Mouse (Mus musculus) T-helper 17 cell (primary cell): ENCODE results near the gene 1700061G19Rik.

ENCODE experiments used
- in situ Hi-C, 2 experiments: fragments of 300-600 bp; cut with MboI, MseI; formaldehyde crosslinking; loops; 1 replicate in 1 of 2; 2 replicates in 1 of 2; pipeline ENCODE4 v1.15.1; 2025; ENCODE audit warnings: high pct_unique_total_duplicates in 2 of 2

The 1700061G19Rik gene

GRCm38 (mm10) chr17:56874936-56875651 lies at the start of gene 1700061G19Rik:
TSS of gene 1700061G19Rik (plus strand) at chr17:56875477.
- in situ Hi-C loops: no loop called here

- in situ Hi-C loops: loop anchor here in 1 of 2 experiments (5.0 kb wide), 1 partner anchor 59 kb away; no protein-coding TSS in a partner anchor
Observed at GRCm38 (mm10) chr17:56826718-56827117, 48.6 kb upstream of the 1700061G19Rik start.

- in situ Hi-C loops: loop anchor here in 1 of 2 experiments (5.0 kb wide), 1 partner anchor 62 kb away; no protein-coding TSS in a partner anchor
Observed at GRCm38 (mm10) chr17:56829171-56829570, 46.1 kb upstream of the 1700061G19Rik start.

GRCm38 (mm10) chr17:56829795-56830194 lies 45.5 kb upstream of the 1700061G19Rik start:
- in situ Hi-C loops: loop anchor here in 1 of 2 experiments (5.0 kb wide), 1 partner anchor 62 kb away; no protein-coding TSS in a partner anchor

- in situ Hi-C loops: no loop called here
Observed at GRCm38 (mm10) chr17:56830411-56831110, 44.7 kb upstream of the 1700061G19Rik start, which contains the start of gene Rfx2. TSS of gene Rfx2 (minus strand) at chr17:56831013.

GRCm38 (mm10) chr17:56831111-56831816 lies 44.0 kb upstream of the 1700061G19Rik start:
- in situ Hi-C loops: no loop called here

GRCm38 (mm10) chr17:56832918-56833317 lies 42.4 kb upstream of the 1700061G19Rik start:
- in situ Hi-C loops: no loop called here

GRCm38 (mm10) chr17:56833381-56833780 lies 41.9 kb upstream of the 1700061G19Rik start:
- in situ Hi-C loops: no loop called here

- in situ Hi-C loops: no loop called here
Observed at GRCm38 (mm10) chr17:56836336-56836735, 38.9 kb upstream of the 1700061G19Rik start.

GRCm38 (mm10) chr17:56840524-56840923 lies 34.8 kb upstream of the 1700061G19Rik start:
- in situ Hi-C loops: no loop called here

GRCm38 (mm10) chr17:56842173-56842572 lies 33.1 kb upstream of the 1700061G19Rik start:
- in situ Hi-C loops: no loop called here

- in situ Hi-C loops: no loop called here
Observed at GRCm38 (mm10) chr17:56843678-56844077, 31.6 kb upstream of the 1700061G19Rik start.

- in situ Hi-C loops: loop anchor here in 1 of 2 experiments (5.0 kb wide), 1 partner anchor 41 kb away; no protein-coding TSS in a partner anchor
Observed at GRCm38 (mm10) chr17:56848785-56849184, 26.5 kb upstream of the 1700061G19Rik start.

GRCm38 (mm10) chr17:56849710-56850109 lies 25.6 kb upstream of the 1700061G19Rik start:
- in situ Hi-C loops: loop anchor here in 1 of 2 experiments (5.0 kb wide), 1 partner anchor 42 kb away; no protein-coding TSS in a partner anchor

- in situ Hi-C loops: no loop called here
Observed at GRCm38 (mm10) chr17:56851167-56851566, 24.1 kb upstream of the 1700061G19Rik start.

GRCm38 (mm10) chr17:56855421-56855820 lies 19.9 kb upstream of the 1700061G19Rik start:
- in situ Hi-C loops: no loop called here

GRCm38 (mm10) chr17:56858216-56858615 lies 17.1 kb upstream of the 1700061G19Rik start:
- in situ Hi-C loops: no loop called here

GRCm38 (mm10) chr17:56858922-56859321 lies 16.4 kb upstream of the 1700061G19Rik start:
- in situ Hi-C loops: no loop called here

- in situ Hi-C loops: no loop called here
Observed at GRCm38 (mm10) chr17:56861197-56861596, 14.1 kb upstream of the 1700061G19Rik start.

GRCm38 (mm10) chr17:56866071-56866470 lies 9.2 kb upstream of the 1700061G19Rik start:
- in situ Hi-C loops: no loop called here

GRCm38 (mm10) chr17:56869481-56869977 lies 5.7 kb upstream of the 1700061G19Rik start:
- in situ Hi-C loops: no loop called here
